Mouse (Mus musculus) frontal cortex, postnatal 14 days (tissue): ENCODE results near the gene Calhm3.
"Not testable (repeated sequence)": the region's sequence is repeated elsewhere in the genome, so short reads cannot be mapped to it uniquely, and the experiment has no call there.

Source experiments
- DNase-seq, 2 experiments: peaks; one replicate each; pipeline ENCODE4 v3.0.0; 2022; ENCODE audit warnings: low spot score in 2 of 2

The Calhm3 gene

GRCm38 (mm10) chr19:47167617-47168214, 10.2 kb upstream of the Calhm3 start:
- DNase-seq = no peak

DNA sequence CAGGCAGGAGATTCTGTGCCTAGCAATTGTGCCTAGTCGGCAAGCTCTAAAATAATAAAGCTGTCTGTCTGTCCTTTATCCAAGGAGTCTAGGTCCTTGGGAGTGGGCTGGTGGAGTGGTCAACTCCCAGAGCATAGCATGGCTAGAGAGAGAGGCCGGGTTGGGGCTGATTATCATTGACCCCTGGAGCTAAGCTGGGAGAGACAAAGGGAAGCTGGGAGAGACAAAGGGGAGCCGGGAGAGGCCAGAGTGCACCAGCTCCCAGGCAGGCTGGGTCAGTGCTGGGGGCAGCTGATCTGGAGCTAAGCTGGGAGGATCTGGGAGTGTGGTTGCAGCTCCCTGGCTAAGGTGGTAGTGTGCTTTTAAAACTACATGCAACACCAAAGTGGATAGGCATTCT, 9.2 kb upstream of the Calhm3 start:
- no peak for DNase-seq

DNA sequence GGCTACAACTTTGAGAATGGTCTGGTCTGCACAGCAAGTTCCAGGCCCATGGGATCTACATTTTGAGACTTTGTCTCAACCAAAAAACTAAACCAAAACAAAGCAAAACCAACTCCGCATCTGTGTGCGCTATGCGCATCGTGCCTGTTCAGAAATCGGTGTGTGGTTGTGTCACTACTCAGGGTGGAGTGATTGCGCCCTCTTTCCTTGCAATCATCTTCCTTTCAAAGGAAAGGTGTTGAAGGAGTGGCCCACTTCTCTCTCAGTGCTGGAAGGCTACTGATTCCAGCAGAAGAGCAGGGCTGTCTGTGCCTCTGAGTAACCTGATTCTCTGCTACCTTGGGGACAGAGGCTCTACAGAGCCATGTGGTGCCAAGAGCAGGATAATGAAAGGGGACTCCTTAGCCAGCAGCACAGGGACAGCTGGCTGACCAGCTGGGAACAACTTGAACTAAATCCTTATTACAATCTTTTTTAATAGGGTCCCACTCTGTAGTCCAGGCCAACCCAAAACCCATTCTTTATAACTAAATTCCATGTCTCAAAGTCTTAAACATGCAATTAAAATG, 5.7 kb upstream of the Calhm3 start:
- DNase-seq = no peak

- no peak for DNase-seq
Measured at GRCm38 (mm10) chr19:47161669-47162068, 4.1 kb upstream of the Calhm3 start.

DNA sequence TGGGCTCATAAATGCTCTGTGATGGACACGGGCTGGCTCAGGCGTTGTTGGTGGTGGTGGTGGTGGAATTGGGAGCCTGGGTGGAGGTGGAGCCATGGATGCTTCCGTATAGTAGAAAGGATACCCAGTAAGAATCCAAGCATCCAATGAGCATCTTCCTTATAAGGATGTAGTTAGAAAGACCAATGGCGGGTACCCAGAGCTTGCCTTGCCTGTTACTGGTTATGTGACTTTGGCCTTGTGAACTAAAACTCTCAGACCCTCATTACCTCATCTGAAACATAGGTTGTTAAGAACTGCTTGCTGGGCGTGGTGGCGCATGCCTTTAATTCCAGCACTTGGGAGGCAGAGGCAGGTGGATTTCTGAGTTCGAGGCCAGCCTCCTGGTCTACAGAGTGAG, 3.8 kb downstream of the Calhm3 start:
- DNase-seq = no peak

DNA sequence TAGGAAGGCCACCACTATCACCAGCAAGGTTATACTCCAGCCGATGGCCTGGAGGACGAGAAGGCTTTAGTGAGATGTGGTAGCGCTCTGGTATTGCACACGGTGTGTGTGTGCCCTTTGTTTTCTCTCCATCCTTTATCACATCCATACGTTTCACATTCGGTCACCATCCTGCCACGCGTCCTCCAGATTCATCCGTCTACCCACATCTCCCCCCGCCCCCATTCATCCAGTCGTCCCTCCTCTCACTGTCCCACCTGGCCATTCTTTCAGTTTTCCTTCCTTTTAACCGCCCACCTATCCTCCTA, 5.5 kb downstream of the Calhm3 start:
- no peak for DNase-seq

DNA sequence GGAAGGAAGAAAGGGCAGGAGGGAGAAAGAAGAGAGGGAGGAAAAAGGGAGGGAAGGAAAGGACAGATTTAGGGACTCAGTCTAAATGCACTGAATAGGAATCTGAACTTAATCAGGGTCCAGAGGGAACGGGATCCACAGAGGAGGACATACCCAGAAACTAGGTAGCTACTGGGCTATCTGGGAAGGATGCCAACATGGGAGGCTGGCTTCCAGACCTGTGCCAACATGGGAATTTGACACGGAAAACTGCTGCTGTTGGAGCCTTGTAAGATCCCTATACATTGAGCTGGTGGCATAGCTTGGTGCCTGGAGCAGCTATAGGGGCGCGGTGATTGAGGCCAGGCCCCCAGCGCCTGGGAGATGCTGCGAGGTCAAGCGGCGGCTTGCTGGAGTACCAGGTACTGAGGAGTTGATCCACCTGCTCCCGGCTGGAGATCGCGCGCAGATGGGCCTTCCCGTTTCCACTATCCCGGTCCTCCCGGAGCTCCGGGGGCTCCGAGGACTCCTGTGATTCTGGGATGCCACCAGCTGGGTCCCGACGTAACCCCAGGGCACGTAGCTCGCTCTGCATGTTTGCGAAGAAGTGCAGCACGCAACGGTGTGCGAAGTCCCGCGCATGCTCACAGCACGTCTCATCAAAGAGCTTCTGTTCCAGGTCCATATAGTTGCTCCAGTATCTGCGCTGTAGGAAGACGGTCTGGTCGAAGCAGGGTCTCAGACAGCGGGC, 6.1 kb downstream of the Calhm3 start:
- DNase-seq = no peak

DNA sequence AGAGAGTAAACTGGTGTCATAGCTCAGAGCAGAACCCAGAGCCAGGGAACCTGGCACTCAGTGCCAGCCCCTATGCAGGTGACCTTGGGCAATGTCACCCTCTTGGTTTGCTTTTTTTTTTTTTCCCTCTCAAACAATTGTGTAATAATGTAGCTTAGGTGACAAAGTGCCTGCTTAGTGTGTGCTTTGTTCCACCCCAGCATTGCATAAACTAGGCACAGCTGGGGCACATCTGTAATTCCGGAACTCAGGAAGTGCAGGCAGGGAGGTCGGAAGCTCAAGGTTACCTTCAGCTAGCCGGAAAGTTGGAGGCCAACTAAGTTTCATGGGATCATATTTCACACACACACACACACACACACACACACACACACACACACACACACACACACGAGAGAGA, 7.7 kb downstream of the Calhm3 start:
- no peak for DNase-seq

- DNase-seq = no peak
Measured at GRCm38 (mm10) chr19:47148267-47148847, 9.2 kb downstream of the Calhm3 start.

DNA sequence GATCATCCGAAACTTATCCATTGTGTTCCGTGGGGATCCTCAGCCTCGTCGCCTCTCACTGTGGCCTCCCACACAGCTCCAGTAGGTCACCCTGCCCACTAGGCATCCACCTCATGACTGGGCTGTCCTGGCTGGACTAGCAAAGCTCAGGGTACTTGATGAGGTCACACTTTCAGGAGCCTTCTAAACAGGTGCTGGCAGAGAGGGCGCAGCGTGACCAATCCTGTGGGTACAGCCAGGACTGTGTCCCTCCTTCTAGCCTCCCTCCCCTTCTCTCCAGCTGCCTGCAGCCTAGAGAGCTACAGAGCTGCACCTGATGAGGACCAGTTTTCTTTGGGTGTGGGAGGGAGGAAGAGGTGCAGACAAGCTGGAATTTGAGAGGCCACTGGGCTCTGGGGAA, 13.4 kb downstream of the Calhm3 start, which contains the start of gene Calhm1:
Calhm1 (minus strand) TSS at position 101 of the 400 bp plus-strand sequence.
- no peak for DNase-seq

DNA sequence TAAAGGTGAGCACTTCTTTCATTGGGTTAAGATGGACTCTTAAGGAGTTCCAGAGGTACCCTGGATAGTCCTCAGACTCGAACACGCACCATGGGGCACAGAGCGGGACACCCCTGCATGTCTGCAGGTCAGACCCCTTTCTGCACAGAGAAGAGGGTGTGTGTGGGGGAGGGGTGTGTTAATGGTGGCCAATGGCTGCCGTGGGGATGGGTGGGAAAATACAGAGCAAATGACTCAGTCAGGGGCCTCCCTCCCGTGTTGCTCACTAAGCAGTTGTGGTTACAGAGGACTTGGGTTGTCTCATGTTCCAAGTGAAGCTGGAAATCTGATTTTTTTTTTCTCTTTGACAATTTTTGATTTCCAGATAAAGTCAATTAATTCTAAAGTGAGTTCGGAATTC, 15.1 kb downstream of the Calhm3 start:
- DNase-seq = no peak

- DNase-seq = not testable (repeated sequence)
Measured at GRCm38 (mm10) chr19:47139611-47140010, 18.0 kb downstream of the Calhm3 start.

DNA sequence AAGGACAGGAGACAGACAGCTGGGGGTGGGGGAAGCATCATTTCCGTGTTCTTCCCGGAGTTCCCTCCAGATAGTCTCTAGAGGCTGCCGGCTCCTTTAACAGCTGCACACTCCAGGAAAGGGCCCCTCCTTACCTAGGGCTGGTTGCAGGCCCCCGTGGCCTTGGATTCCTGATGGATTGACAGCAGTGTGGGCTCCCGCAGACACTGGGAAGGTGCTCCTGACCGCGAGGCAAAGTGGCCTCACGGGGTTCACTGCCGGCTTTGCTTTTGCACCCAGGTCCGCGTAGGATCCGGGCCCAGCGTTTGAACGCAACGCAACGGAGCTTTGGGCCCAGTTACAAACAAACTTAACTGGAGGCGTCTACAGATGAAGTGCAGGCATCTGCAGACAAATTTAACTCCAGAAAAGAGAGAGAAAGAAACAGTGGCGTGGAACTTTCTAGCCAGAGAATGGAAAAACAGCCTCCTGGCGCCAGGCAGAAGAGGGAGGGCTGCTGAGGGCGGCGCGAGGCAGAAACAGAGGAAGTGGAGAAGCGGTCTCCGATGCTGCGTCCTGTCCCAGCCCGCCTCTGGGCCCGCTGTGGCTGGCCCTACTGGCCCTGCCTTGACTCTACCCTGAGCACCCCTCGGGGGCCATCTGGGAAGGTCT, 19.7 kb downstream of the Calhm3 start, which contains the start of gene Calhm2:
Calhm2 (minus strand) TSS at position 524 of the 651 bp plus-strand sequence.
- peak in 1 of 2 experiments; percentile 40 for DNase-seq

DNA sequence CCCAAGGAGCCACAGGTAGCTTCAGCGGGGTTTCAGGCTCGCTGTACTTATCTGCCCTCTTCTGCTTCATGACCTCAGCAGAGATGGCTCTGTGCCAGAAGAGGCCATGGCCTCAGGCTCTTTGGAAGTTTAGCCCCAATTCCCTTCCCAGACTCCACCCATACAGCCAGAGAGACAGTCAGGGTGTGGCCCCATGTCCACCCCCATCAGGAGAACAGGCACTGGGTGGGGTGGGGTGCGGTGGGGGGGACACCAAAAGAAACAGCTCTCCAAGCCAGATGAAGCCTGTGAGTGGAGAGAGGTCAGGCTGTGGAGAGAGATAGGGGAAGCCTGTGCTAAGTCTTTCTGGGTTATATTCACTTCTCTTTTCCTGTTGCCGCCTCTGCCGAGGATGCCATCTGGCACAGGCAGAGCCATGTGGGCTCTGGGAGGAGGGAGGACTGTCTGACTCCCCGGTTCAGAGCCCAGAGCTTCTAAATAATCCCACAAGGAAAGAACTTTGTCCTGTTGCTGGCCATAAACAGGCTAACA, 20.4 kb downstream of the Calhm3 start:
- no peak for DNase-seq

- no peak for DNase-seq
Measured at GRCm38 (mm10) chr19:47136170-47136569, 21.4 kb downstream of the Calhm3 start.

- no peak for DNase-seq
Measured at GRCm38 (mm10) chr19:47135568-47135967, 22.0 kb downstream of the Calhm3 start.

DNA sequence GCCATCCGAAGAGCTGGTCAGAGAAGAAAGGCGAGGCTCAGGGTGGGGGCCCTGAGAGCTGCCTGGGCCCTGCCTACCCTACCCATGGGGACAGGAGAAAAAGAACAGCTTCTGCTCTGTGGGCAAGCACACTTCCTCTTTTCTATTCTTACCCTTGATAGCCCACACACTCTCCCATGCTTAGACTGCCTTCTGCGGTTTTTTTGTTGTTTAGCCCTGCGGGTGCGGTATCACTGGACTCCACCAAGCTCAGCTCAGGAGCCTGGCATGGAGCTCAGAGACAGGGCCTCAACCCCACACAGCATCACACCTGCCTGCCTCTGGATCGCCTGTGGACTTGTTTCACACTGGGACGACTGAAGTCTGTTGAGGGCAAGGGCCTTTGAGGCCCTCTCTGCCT, 24.4 kb downstream of the Calhm3 start:
- no peak for DNase-seq

GRCm38 (mm10) chr19:47130551-47131125, 26.9 kb downstream of the Calhm3 start:
- DNase-seq = no peak

GRCm38 (mm10) chr19:47128835-47129234, 28.7 kb downstream of the Calhm3 start:
- no peak for DNase-seq

GRCm38 (mm10) chr19:47128164-47128563, 29.4 kb downstream of the Calhm3 start:
- no peak for DNase-seq

- DNase-seq = no peak
Measured at GRCm38 (mm10) chr19:47122802-47123201, 34.8 kb downstream of the Calhm3 start.

DNA sequence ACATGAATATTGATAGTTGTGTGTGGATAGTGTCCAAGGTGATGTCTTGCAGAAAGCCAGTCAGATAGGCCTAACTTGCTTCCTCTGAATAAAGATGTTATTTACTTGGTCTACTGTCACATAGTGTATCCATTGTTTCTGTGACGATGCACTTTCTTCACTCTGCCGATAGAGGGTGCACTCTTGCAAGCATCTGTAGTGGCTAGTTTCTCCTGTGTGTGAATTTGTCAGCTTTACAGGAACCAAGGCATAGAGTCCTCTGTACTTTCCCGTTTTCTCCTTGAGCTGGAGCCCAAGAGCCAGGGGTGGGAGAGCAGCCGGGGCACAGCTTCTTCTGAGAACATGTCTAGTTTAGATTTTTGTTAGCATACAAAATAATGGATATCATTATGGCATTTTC, 36.5 kb downstream of the Calhm3 start:
- no peak for DNase-seq
